Mouse (Mus musculus) T-helper 2 cell (primary cell): ENCODE data around the gene Stx4a.
"Not testable (repeated sequence)": the region's sequence is repeated elsewhere in the genome, so short reads cannot be mapped to it uniquely, and the experiment has no call there.

Experiments
- in situ Hi-C: fragments of 300-600 bp; cut with MboI, MseI; formaldehyde crosslinking; loops from one replicate; pipeline ENCODE4 v1.15.1; 2025; ENCODE audit warnings: high pct_unique_total_duplicates

The Stx4a gene

GRCm38 (mm10) chr7:127824176-127824871 lies at the start of gene Stx4a, which contains the start of gene Stx1b:
Gene Stx4a (plus strand): TSS chr7:127824294.
Gene Stx1b (minus strand): TSS chr7:127824549.
- in situ Hi-C loops, result no loop called here

- in situ Hi-C loops, result not testable (repeated sequence)
Measured at GRCm38 (mm10) chr7:127775837-127776236, 48.3 kb upstream of the Stx4a start.

GRCm38 (mm10) chr7:127776426-127776825 lies 47.7 kb upstream of the Stx4a start, which contains the start of gene Setd1a:
Gene Setd1a (plus strand): TSS chr7:127776670.
- in situ Hi-C loops, result no loop called here

GRCm38 (mm10) chr7:127776878-127777473 lies 47.1 kb upstream of the Stx4a start:
- in situ Hi-C loops, result no loop called here

- in situ Hi-C loops, result no loop called here
Measured at GRCm38 (mm10) chr7:127777474-127778266, 46.4 kb upstream of the Stx4a start.

- in situ Hi-C loops, result no loop called here
Measured at GRCm38 (mm10) chr7:127778350-127778749, 45.7 kb upstream of the Stx4a start.

- in situ Hi-C loops, result no loop called here
Measured at GRCm38 (mm10) chr7:127785308-127785707, 38.8 kb upstream of the Stx4a start, which contains the start of gene Gm49388. Gene Gm49388 (plus strand): TSS chr7:127785608.

GRCm38 (mm10) chr7:127797076-127797845 lies 26.8 kb upstream of the Stx4a start:
- in situ Hi-C loops, result loop anchor here (10.0 kb wide), 1 partner anchor 262 kb away; no protein-coding TSS in a partner anchor

- in situ Hi-C loops, result loop anchor here (10.0 kb wide), 1 partner anchor 264 kb away; no protein-coding TSS in a partner anchor
Measured at GRCm38 (mm10) chr7:127798591-127798990, 25.5 kb upstream of the Stx4a start.

- in situ Hi-C loops, result loop anchor here (10.0 kb wide), 1 partner anchor 264 kb away; no protein-coding TSS in a partner anchor
Measured at GRCm38 (mm10) chr7:127799211-127799610, 24.9 kb upstream of the Stx4a start.

- in situ Hi-C loops, result loop anchor here (10.0 kb wide), 1 partner anchor 265 kb away; no protein-coding TSS in a partner anchor
Measured at GRCm38 (mm10) chr7:127799738-127800137, 24.4 kb upstream of the Stx4a start.

- in situ Hi-C loops, result no loop called here
Measured at GRCm38 (mm10) chr7:127800435-127801009, 23.6 kb upstream of the Stx4a start, which contains the start of gene Hsd3b7. Gene Hsd3b7 (plus strand): TSS chr7:127800604.

- in situ Hi-C loops, result no loop called here
Measured at GRCm38 (mm10) chr7:127801010-127801621, 23.0 kb upstream of the Stx4a start.

GRCm38 (mm10) chr7:127802313-127802712 lies 21.8 kb upstream of the Stx4a start:
- in situ Hi-C loops, result no loop called here

GRCm38 (mm10) chr7:127808821-127809220 lies 15.3 kb upstream of the Stx4a start:
- in situ Hi-C loops, result no loop called here

GRCm38 (mm10) chr7:127809846-127810245 lies 14.2 kb upstream of the Stx4a start:
- in situ Hi-C loops, result no loop called here

- in situ Hi-C loops, result no loop called here
Measured at GRCm38 (mm10) chr7:127810650-127811049, 13.4 kb upstream of the Stx4a start.

GRCm38 (mm10) chr7:127811240-127811639 lies 12.9 kb upstream of the Stx4a start:
- in situ Hi-C loops, result no loop called here

- in situ Hi-C loops, result no loop called here
Measured at GRCm38 (mm10) chr7:127812292-127812691, 11.8 kb upstream of the Stx4a start.

- in situ Hi-C loops, result no loop called here
Measured at GRCm38 (mm10) chr7:127813821-127814220, 10.3 kb upstream of the Stx4a start.
